Mouse (Mus musculus) embryonic facial prominence, embryonic 14.5 days (tissue): ENCODE results near the gene Mosmo. TPM values are rescaled to one million over a fixed set of nuclear protein-coding genes. Genes with fewer than 3 reads are reported as not detected.
"Not testable (repeated sequence)": the region's sequence is repeated elsewhere in the genome, so short reads cannot be mapped to it uniquely, and the experiment has no call there.

ENCODE experiments used
- ATAC-seq: fragments of 200-750 bp; cut with Nextera tagmentation; 2 replicates; pipeline ENCODE4 v1.8.0; 2017; ENCODE audit warnings: low read depth, moderate number of reproducible peaks, moderate TSS enrichment
- DNase-seq: peaks from one replicate; pipeline ENCODE4 v3.0.0-alpha.2; 2015; ENCODE audit warnings: low spot score
- H3K27ac ChIP-seq: fragments of 300-500 bp; sonication (generic); replicated peaks from 2 replicates; pipeline ENCODE4 v1.5.1; 2014; ENCODE audit warnings: low read depth, mild to moderate bottlenecking, low read length, moderate library complexity
- H3K27me3 ChIP-seq: fragments of 300-500 bp; sonication (generic); replicated peaks from 2 replicates; pipeline ENCODE4 v1.6.1; 2014; ENCODE audit warnings: low read length; ENCODE audit not compliant: control insufficient read depth, insufficient read depth
- H3K36me3 ChIP-seq: fragments of 300-500 bp; sonication (generic); 2 replicates; pipeline ENCODE4 v1.6.1; 2014; ENCODE audit warnings: low read length, mixed read lengths; ENCODE audit not compliant: control insufficient read depth, insufficient read depth
- H3K4me1 ChIP-seq: fragments of 300-500 bp; sonication (generic); 2 replicates; pipeline ENCODE4 v1.6.1; 2014; ENCODE audit warnings: antibody characterized with exemption, low read length; ENCODE audit not compliant: control insufficient read depth, insufficient read depth
- H3K4me2 ChIP-seq: fragments of 300-500 bp; sonication (generic); 2 replicates; pipeline ENCODE4 v1.6.1; 2014; ENCODE audit warnings: low read depth, mild to moderate bottlenecking, low read length, moderate library complexity, mixed read lengths
- H3K4me3 ChIP-seq: fragments of 300-500 bp; sonication (generic); 2 replicates; pipeline ENCODE4 v1.5.1; 2014; ENCODE audit warnings: low read depth, mild to moderate bottlenecking, low read length
- H3K9ac ChIP-seq: fragments of 300-500 bp; sonication (generic); 2 replicates; pipeline ENCODE4 v1.6.1; 2014; ENCODE audit warnings: low read depth, mild to moderate bottlenecking, low read length, moderate library complexity, mixed read lengths
- H3K9me3 ChIP-seq: fragments of 300-500 bp; sonication (generic); 2 replicates; pipeline ENCODE4 v1.6.1; 2016; ENCODE audit warnings: low read length; ENCODE audit not compliant: control insufficient read depth
- WGBS: fragments of 180-500 bp; shearing (Covaris S2); extraction: QIAGEN DNeasy Blood & Tissue Kit; methylation state at CpG from one replicate; pipeline ENCODE4 v1.1.7; 2014; 5-methylcytosine and 5-hydroxymethylcytosine counted together
- polyA plus RNA-seq: library from polyadenylated mRNA; unstranded; fragments of >200 nt; fragmentation: Nextera tagmentation; extraction: Ambion mirVana; gene quantifications from 2 replicates; pipeline ENCODE4 v1.2.1, GENCODE M21; 2014

The Mosmo gene
- polyA plus RNA-seq, 1 experiment from 2014 or later: 15.6 TPM

GRCm38 (mm10) chr7:120713951-120714350 is 36.5 kb downstream of the Mosmo start:
- H3K9me3 ChIP-seq, H3K27me3 ChIP-seq, H3K4me1 ChIP-seq, DNase-seq, ATAC-seq, H3K27ac ChIP-seq, H3K9ac ChIP-seq, H3K4me3 ChIP-seq, H3K4me2 ChIP-seq, H3K36me3 ChIP-seq: not testable (repeated sequence)
- 93% methylated on average over 11 of the region's 11 CpGs for WGBS

GRCm38 (mm10) chr7:120717261-120717660 is 39.8 kb downstream of the Mosmo start:
- Histone ChIP-seq H3K4me2 (no peak overlapping the region), H3K36me3 (no peaks in the 10 kb centered on the region)
- no peak for DNase-seq

GRCm38 (mm10) chr7:120721051-120721450 is 43.6 kb downstream of the Mosmo start:
- WGBS: 89% methylated on average over 5 of the region's 5 CpGs
- H3K4me2 ChIP-seq: no peak overlapping the region
- no peak overlapping the region for H3K9ac ChIP-seq
- no peak overlapping the region for H3K27ac ChIP-seq
- DNase-seq (no peak), ATAC-seq (no peak)
- H3K27me3 ChIP-seq: no peaks in the 10 kb centered on the region
- H3K4me1 ChIP-seq: peaks cover 6% of the 10 kb centered on the region; the same call in 1 of the 2 replicates
- 0 out of 2 replicates have a peak, but pooled peaks cover under 1% of the 10 kb centered on the region for H3K36me3 ChIP-seq
- no peaks in the 10 kb centered on the region for H3K9me3 ChIP-seq
- H3K4me3 ChIP-seq: no peak overlapping the region

More at GRCm38 (mm10) chr7:120717261-120717660, 39.8 kb downstream of the Mosmo start:
- no peaks in the 10 kb centered on the region for H3K9me3 ChIP-seq
- WGBS: 43% methylated on average over 2 of the region's 2 CpGs
- ATAC-seq: no peak
- H3K9ac ChIP-seq: no peak overlapping the region
- H3K27me3 ChIP-seq: no peaks in the 10 kb centered on the region
- no peak overlapping the region for H3K27ac ChIP-seq
- H3K4me3 ChIP-seq: no peak overlapping the region
- no peaks in the 10 kb centered on the region for H3K4me1 ChIP-seq

GRCm38 (mm10) chr7:120721456-120721855 is 44.0 kb downstream of the Mosmo start:
- Histone ChIP-seq H3K27me3 (no peaks in the 10 kb centered on the region), H3K4me2 (no peak overlapping the region), H3K9me3 (no peaks in the 10 kb centered on the region), H3K27ac (no peak overlapping the region), H3K36me3 (0 out of 2 replicates have a peak, but pooled peaks cover 4% of the 10 kb centered on the region), H3K4me1 (peaks cover 6% of the 10 kb centered on the region; the same call in 1 of the 2 replicates), H3K4me3 (no peak overlapping the region), H3K9ac (no peak overlapping the region)
- DNase-seq (no peak), ATAC-seq (no peak)
- WGBS: 90% methylated on average over 8 of the region's 8 CpGs

- H3K9me3 ChIP-seq: no peaks in the 10 kb centered on the region
- no peak overlapping the region for H3K4me2 ChIP-seq
- DNase-seq: no peak
- H3K27ac ChIP-seq: no peak overlapping the region
- H3K9ac ChIP-seq: no peak overlapping the region
- WGBS: 97% methylated on average over 4 of the region's 4 CpGs
- peaks cover 6% of the 10 kb centered on the region; the same call in 1 of the 2 replicates for H3K4me1 ChIP-seq
- no peaks in the 10 kb centered on the region for H3K27me3 ChIP-seq
- no peak overlapping the region for H3K4me3 ChIP-seq
- ATAC-seq: no peak
- H3K36me3 ChIP-seq: peaks cover 6% of the 10 kb centered on the region; the same call in 1 of the 2 replicates
These were observed 44.6 kb downstream of the Mosmo start for GRCm38 (mm10) chr7:120722063-120722462.

- no peak overlapping the region for H3K9ac ChIP-seq
These were observed 45.4 kb downstream of the Mosmo start for GRCm38 (mm10) chr7:120722839-120723278.

GRCm38 (mm10) chr7:120727581-120727980 is 50.2 kb downstream of the Mosmo start:
- no peak for DNase-seq
- WGBS: 86% methylated on average over 3 of the region's 3 CpGs

More at GRCm38 (mm10) chr7:120722839-120723278, 45.4 kb downstream of the Mosmo start:
- H3K27ac ChIP-seq: 0 out of 2 replicates have a peak overlapping the region, but pooled peaks have one; percentile 3
- DNase-seq (no peak), ATAC-seq (no peak)
- 78% methylated on average over 8 of the region's 8 CpGs for WGBS
- no peak overlapping the region for H3K4me3 ChIP-seq
- H3K27me3 ChIP-seq: no peaks in the 10 kb centered on the region
- H3K9me3 ChIP-seq: no peaks in the 10 kb centered on the region
- H3K36me3 ChIP-seq: peaks cover 13% of the 10 kb centered on the region; the same call in 1 of the 2 replicates
- H3K4me2 ChIP-seq: no peak overlapping the region
- H3K4me1 ChIP-seq: peaks cover 6% of the 10 kb centered on the region; the same call in 1 of the 2 replicates

GRCm38 (mm10) chr7:120729635-120730034 is 52.2 kb downstream of the Mosmo start:
- Histone ChIP-seq H3K36me3 (peaks cover 35% of the 10 kb centered on the region; the same call in 1 of the 2 replicates), H3K27ac (no peak overlapping the region), H3K4me1 (no peaks in the 10 kb centered on the region), H3K4me3 (no peak overlapping the region), H3K4me2 (no peak overlapping the region), H3K9ac (no peak overlapping the region), H3K9me3 (no peaks in the 10 kb centered on the region), H3K27me3 (no peaks in the 10 kb centered on the region)
- no peak for ATAC-seq
- WGBS: 86% methylated on average over 5 of the region's 5 CpGs
- DNase-seq: no peak

More at GRCm38 (mm10) chr7:120727581-120727980, 50.2 kb downstream of the Mosmo start:
- no peak overlapping the region for H3K9ac ChIP-seq
- H3K4me1 ChIP-seq: peaks cover 6% of the 10 kb centered on the region; the same call in 1 of the 2 replicates
- ATAC-seq: no peak
- H3K27me3 ChIP-seq: no peaks in the 10 kb centered on the region
- H3K4me3 ChIP-seq: no peak overlapping the region
- no peak overlapping the region for H3K27ac ChIP-seq
- H3K9me3 ChIP-seq: no peaks in the 10 kb centered on the region
- peaks cover 35% of the 10 kb centered on the region; the same call in 1 of the 2 replicates for H3K36me3 ChIP-seq
- no peak overlapping the region for H3K4me2 ChIP-seq

- WGBS: 75% methylated on average over 7 of the region's 7 CpGs
- no peak for DNase-seq
- no peak for ATAC-seq
- Histone ChIP-seq H3K4me1 (no peaks in the 10 kb centered on the region), H3K27me3 (no peaks in the 10 kb centered on the region), H3K36me3 (peaks cover 21% of the 10 kb centered on the region; the same call in 1 of the 2 replicates), H3K9me3 (no peaks in the 10 kb centered on the region), H3K27ac (no peak overlapping the region), H3K4me2 (no peak overlapping the region), H3K9ac (no peak overlapping the region), H3K4me3 (no peak overlapping the region)
These were observed 55.5 kb downstream of the Mosmo start for GRCm38 (mm10) chr7:120732906-120733305.
